Comparison of ENCODE assay signal across 25 mouse cellular contexts in genomic region chr1:74628001-74628400, GRCm38 (mm10). TPM values are rescaled to one million over a fixed set of nuclear protein-coding genes. Genes with fewer than 3 reads are reported as not detected.
DNase-seq lines count a peak whose midpoint lies in the region; ATAC-seq and TF ChIP-seq lines count a peak whose summit lies in the region.
"Had no signal": no experiment of that assay in that cellular context is flagged by ENCODE, and none has a peak within 500 bp of the region (broad histone marks: within the 10 kb centered on the region; RNA-seq: fewer than 3 reads in every experiment).

No protein-coding gene starts in this region.

- no peaks in the 10 kb centered on the region for H3K9me3 ChIP-seq in heart, embryonic 10.5 days
- H3K9me3 ChIP-seq in forebrain, embryonic 13.5 days (replicated peaks) = no peaks in the 10 kb centered on the region
- H3K9me3 ChIP-seq in liver, postnatal 0 days (ENCODE audit: low read length) = no peaks in the 10 kb centered on the region
- H3K9me3 ChIP-seq: embryonic facial prominence, embryonic 15.5 days; G1E; hindbrain, embryonic 13.5 days; limb, embryonic 15.5 days; liver, embryonic 15.5 days; midbrain, embryonic 13.5 days; neural tube, embryonic 12.5 days had no signal

- DNase-seq in heart, adult 11 months = peak; percentile 46
- DNase-seq in heart, embryonic 10.5 days (ENCODE audit: low spot score) = no peak
- peak; percentile 48 for DNase-seq in lung, postnatal 10 days
- DNase-seq in lung, adult 18-20 months = no peak
- DNase-seq in kidney, adult 9 months = peak; percentile 17
- no peak for DNase-seq in liver, postnatal 0 days
- DNase-seq: adrenal gland, postnatal 36 days; cerebellum, adult 18-20 months; forebrain, postnatal 0 days; gastrocnemius, postnatal 36 days; heart, postnatal 10 days; right cerebral cortex, adult 18-20 months had no signal

- no peak for ATAC-seq in forebrain, embryonic 13.5 days
- ATAC-seq in liver, postnatal 0 days = no peak
- ATAC-seq: CD4-positive, CD25-positive, alpha-beta regulatory T cell, adult 4 months; forebrain, postnatal 0 days; midbrain, embryonic 13.5 days had no signal

- no peak overlapping the region for H3K4me2 ChIP-seq in forebrain, embryonic 13.5 days
- no peak overlapping the region for H3K4me2 ChIP-seq in liver, postnatal 0 days (ENCODE audit: low read depth, low read length)
- H3K4me2 ChIP-seq: embryonic facial prominence, embryonic 15.5 days; heart, embryonic 11.5 days; hindbrain, embryonic 13.5 days; limb, embryonic 15.5 days; liver, embryonic 15.5 days; midbrain, embryonic 13.5 days; neural tube, embryonic 12.5 days had no signal

- no peaks in the 10 kb centered on the region for H3K36me3 ChIP-seq in heart, embryonic 10.5 days
- H3K36me3 ChIP-seq in forebrain, embryonic 13.5 days (ENCODE audit: poor library complexity, severe bottlenecking) = peaks cover 58% of the 10 kb centered on the region
- H3K36me3 ChIP-seq in liver, postnatal 0 days (replicated peaks; ENCODE audit: insufficient read depth, low read length) = no peaks in the 10 kb centered on the region
- H3K36me3 ChIP-seq: G1E; liver, embryonic 15.5 days had no signal

- no peak overlapping the region for H3K27ac ChIP-seq in heart, embryonic 10.5 days
- H3K27ac ChIP-seq in forebrain, embryonic 13.5 days = no peak overlapping the region
- no peak overlapping the region for H3K27ac ChIP-seq in liver, postnatal 0 days (ENCODE audit: low read depth)
- H3K27ac ChIP-seq: embryonic facial prominence, embryonic 15.5 days; hindbrain, embryonic 13.5 days; layer of hippocampus, adult 2 months; limb, embryonic 15.5 days; liver, embryonic 15.5 days; macrophage; midbrain, embryonic 13.5 days; neural tube, embryonic 12.5 days; stomach, postnatal 0 days had no signal

- peaks cover 14% of the 10 kb centered on the region; the same call in 1 of the 2 replicates for H3K4me1 ChIP-seq in heart, embryonic 10.5 days
- H3K4me1 ChIP-seq in forebrain, embryonic 13.5 days = no peaks in the 10 kb centered on the region
- no peaks in the 10 kb centered on the region for H3K4me1 ChIP-seq in liver, postnatal 0 days (ENCODE audit: insufficient read depth)
- H3K4me1 ChIP-seq: embryonic facial prominence, embryonic 15.5 days; hindbrain, embryonic 13.5 days; limb, embryonic 15.5 days; liver, embryonic 15.5 days; midbrain, embryonic 13.5 days; neural tube, embryonic 12.5 days had no signal

- no peaks in the 10 kb centered on the region for H3K27me3 ChIP-seq in heart, embryonic 10.5 days (ENCODE audit: insufficient read depth, poor library complexity, severe bottlenecking)
- H3K27me3 ChIP-seq in forebrain, embryonic 13.5 days = no peaks in the 10 kb centered on the region
- no peaks in the 10 kb centered on the region for H3K27me3 ChIP-seq in liver, postnatal 0 days (ENCODE audit: insufficient read depth, low read length)
- H3K27me3 ChIP-seq: embryonic facial prominence, embryonic 15.5 days; hindbrain, embryonic 13.5 days; limb, embryonic 15.5 days; liver, embryonic 15.5 days; midbrain, embryonic 13.5 days; neural tube, embryonic 12.5 days had no signal

- TF ChIP-seq EP300 in liver, postnatal 0 days (IDR thresholded peaks at IDR 0.05; ENCODE audit: low read depth) = no peak

- no peak overlapping the region for H3K9ac ChIP-seq in forebrain, embryonic 13.5 days
- no peak overlapping the region for H3K9ac ChIP-seq in liver, postnatal 0 days (replicated peaks)
- H3K9ac ChIP-seq: embryonic facial prominence, embryonic 15.5 days; forebrain, postnatal 0 days; hindbrain, embryonic 13.5 days; limb, embryonic 15.5 days; liver, embryonic 15.5 days; midbrain, embryonic 13.5 days; neural tube, embryonic 12.5 days had no signal

- no peak overlapping the region for H3K4me3 ChIP-seq in heart, embryonic 10.5 days
- no peak overlapping the region for H3K4me3 ChIP-seq in forebrain, embryonic 13.5 days
- H3K4me3 ChIP-seq in liver, postnatal 0 days (ENCODE audit: low read depth, low read length) = no peak overlapping the region
- H3K4me3 ChIP-seq: embryonic facial prominence, embryonic 15.5 days; hindbrain, embryonic 13.5 days; layer of hippocampus, adult 2 months; limb, embryonic 15.5 days; liver, embryonic 15.5 days; midbrain, embryonic 13.5 days; neural tube, embryonic 12.5 days had no signal

- TF ChIP-seq CTCF in liver, postnatal 0 days (IDR thresholded peaks at IDR 0.05; ENCODE audit: low read depth) = no peak

- WGBS in heart, embryonic 10.5 days = 47% methylated on average over 7 of the region's 7 CpGs
- WGBS in forebrain, embryonic 13.5 days = 43% methylated on average over 7 of the region's 7 CpGs
- WGBS in liver, postnatal 0 days (ENCODE audit: insufficient replicate concordance) = 49% methylated on average over 7 of the region's 7 CpGs

RNA-seq across cellular contexts. Expression of gene Stk36, which starts 26.8 kb away (rescaled TPM):
- 4.1 and 6.2 TPM in 2 replicates for polyA plus RNA-seq in heart, embryonic 10.5 days (2016; fragmentation: Nextera tagmentation; extraction: Ambion mirVana)
- 24.5 and 24.7 TPM in 2 replicates for polyA plus RNA-seq in forebrain, embryonic 13.5 days (2015; fragmentation: Nextera tagmentation; extraction: Ambion mirVana)
- 0.30 and 0.32 TPM in 2 replicates for polyA plus RNA-seq in liver, postnatal 0 days (2015; fragmentation: Nextera tagmentation; extraction: Ambion mirVana)
- polyA plus RNA-seq: CD4-positive, CD25-positive, alpha-beta regulatory T cell, adult 4 months had no signal

RNA-seq across cellular contexts. Expression of gene Rnf25, which starts 26.8 kb away (rescaled TPM):
- polyA plus RNA-seq in heart, embryonic 10.5 days (2016; fragmentation: Nextera tagmentation; extraction: Ambion mirVana) = 25.4 and 32.8 TPM in 2 replicates
- 38.8 and 42.8 TPM in 2 replicates for polyA plus RNA-seq in forebrain, embryonic 13.5 days (2015; fragmentation: Nextera tagmentation; extraction: Ambion mirVana)
- polyA plus RNA-seq in liver, postnatal 0 days (2015; fragmentation: Nextera tagmentation; extraction: Ambion mirVana) = 10.8 and 11.1 TPM in 2 replicates

RNA-seq across cellular contexts. Expression of gene Ttll4, which starts 33.5 kb away (rescaled TPM):
- polyA plus RNA-seq in heart, embryonic 10.5 days (2016; fragmentation: Nextera tagmentation; extraction: Ambion mirVana) = 27.8 and 28.9 TPM in 2 replicates
- polyA plus RNA-seq in forebrain, embryonic 13.5 days (2015; fragmentation: Nextera tagmentation; extraction: Ambion mirVana) = 16.7 and 21.2 TPM in 2 replicates
- 2.4 and 2.5 TPM in 2 replicates for polyA plus RNA-seq in liver, postnatal 0 days (2015; fragmentation: Nextera tagmentation; extraction: Ambion mirVana)

RNA-seq across cellular contexts. Expression of gene Bcs1l, which starts 39.9 kb away (rescaled TPM):
- polyA plus RNA-seq in heart, embryonic 10.5 days (2016; fragmentation: Nextera tagmentation; extraction: Ambion mirVana) = 23.3 TPM in 2 replicates
- polyA plus RNA-seq in forebrain, embryonic 13.5 days (2015; fragmentation: Nextera tagmentation; extraction: Ambion mirVana) = 20.5 and 22.7 TPM in 2 replicates
- polyA plus RNA-seq in liver, postnatal 0 days (2015; fragmentation: Nextera tagmentation; extraction: Ambion mirVana) = 5.2 and 5.8 TPM in 2 replicates

RNA-seq across cellular contexts. Expression of gene Zfp142, which starts 40.0 kb away (rescaled TPM):
- polyA plus RNA-seq in heart, embryonic 10.5 days (2016; fragmentation: Nextera tagmentation; extraction: Ambion mirVana) = 6.8 and 9.2 TPM in 2 replicates
- 9.2 and 9.3 TPM in 2 replicates for polyA plus RNA-seq in forebrain, embryonic 13.5 days (2015; fragmentation: Nextera tagmentation; extraction: Ambion mirVana)
- polyA plus RNA-seq in liver, postnatal 0 days (2015; fragmentation: Nextera tagmentation; extraction: Ambion mirVana) = 0.77 and 1.1 TPM in 2 replicates

Comparison
In these comparisons a context has a peak if more than half of its experiments do, and no peak if none do; other contexts are left out.
1. DNase-seq: peak in heart, adult 11 months (single experiment), lung, postnatal 10 days (single experiment) and kidney, adult 9 months (single experiment); none in heart, embryonic 10.5 days (single experiment), lung, adult 18-20 months (0 of 2) and liver, postnatal 0 days (single experiment).